Comparison of ENCODE assay signal across 20 mouse cellular contexts in the genomic region with DNA sequence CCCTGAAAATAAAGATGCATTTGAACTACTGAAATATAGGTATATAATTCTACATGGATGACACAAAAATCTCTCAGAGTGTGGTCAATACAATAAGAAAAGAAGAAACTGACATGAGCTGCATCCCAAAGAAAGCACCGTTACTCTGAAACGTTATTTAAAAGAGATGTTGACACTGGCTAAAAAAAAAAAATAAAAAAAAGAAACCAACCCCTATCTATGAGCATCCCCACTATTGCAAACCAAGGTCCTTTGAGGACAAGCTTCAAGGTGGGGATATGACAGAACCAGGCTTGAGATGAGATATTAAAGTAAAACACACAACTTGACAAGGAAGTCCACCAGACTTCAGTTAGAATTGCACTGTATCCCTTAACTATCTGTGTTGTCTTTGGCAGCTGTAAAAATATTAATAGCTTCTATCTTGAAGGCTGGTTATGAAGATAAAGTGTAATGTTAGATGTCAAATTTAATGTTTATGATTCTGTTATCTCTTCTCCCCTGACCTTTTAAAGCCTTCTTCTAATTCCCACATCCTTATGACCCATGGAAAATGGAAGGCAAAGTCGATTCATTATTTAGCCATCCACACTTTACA.
DNase-seq lines count a peak whose midpoint lies in the region; ATAC-seq and TF ChIP-seq lines count a peak whose summit lies in the region.
"Had no signal": no experiment of that assay in that cellular context is flagged by ENCODE, and none has a peak within 500 bp of the region (broad histone marks: within the 10 kb centered on the region; RNA-seq: fewer than 3 reads in every experiment).

No protein-coding gene starts in this region.

- H3K4me1 ChIP-seq in kidney, adult 2 months (ENCODE audit: control insufficient read depth, insufficient read depth, low read length) = no peaks in the 10 kb centered on the region
- H3K4me1 ChIP-seq in kidney, embryonic 16.5 days (ENCODE audit: insufficient read depth, low read length) = no peaks in the 10 kb centered on the region
- peaks cover 0 to 47% of the 10 kb centered on the region in 2 experiments; a peak in 3 of 4 replicates for H3K4me1 ChIP-seq in MEL (ENCODE audit: control insufficient read depth in 1 of 2, insufficient read depth in 2 of 2, low read length in 2 of 2)

- TF ChIP-seq CTCF in kidney, adult 2 months (conservative IDR thresholded peaks at IDR 0.05; ENCODE audit: insufficient read depth, insufficient read length, low read depth, low read length) = no peak
- TF ChIP-seq CTCF in MEL (IDR thresholded peaks at IDR 0.05 in 2 of 3, conservative IDR thresholded peaks at IDR 0.05 in 1 of 3; ENCODE audit: control insufficient read depth in 1 of 3, insufficient read depth in 1 of 3, low read depth in 2 of 3, low read length in 3 of 3, poor library complexity in 1 of 3, severe bottlenecking in 1 of 3) = no peak

- H3K4me2 ChIP-seq in kidney, embryonic 16.5 days (replicated peaks; ENCODE audit: low read depth, low read length) = no peak overlapping the region

- no peaks in the 10 kb centered on the region for H3K27me3 ChIP-seq in kidney, adult 2 months (replicated peaks; ENCODE audit: control insufficient read depth, insufficient read depth, low read length)
- no peaks in the 10 kb centered on the region for H3K27me3 ChIP-seq in kidney, embryonic 16.5 days (ENCODE audit: insufficient read depth, low read length)
- no peaks in the 10 kb centered on the region for H3K27me3 ChIP-seq in MEL (ENCODE audit: control insufficient read depth in 1 of 2, insufficient read depth in 2 of 2, low read length in 2 of 2)
- H3K27me3 ChIP-seq: CH12.LX had no signal

- no peaks in the 10 kb centered on the region for H3K79me2 ChIP-seq in MEL (ENCODE audit: control insufficient read depth, insufficient read depth, low read length, poor library complexity)

- peak; percentile 9 for DNase-seq in kidney, adult 2 months
- DNase-seq in MEL (ENCODE audit: low read depth, low spot score) = peak; percentile 49
- DNase-seq in cerebellum, adult 8-10 months = no peak
- DNase-seq: adrenal gland, adult 2 months; adrenal gland, adult 8-10 months; adrenal gland, postnatal 10 days; adrenal gland, postnatal 14 days; adrenal gland, postnatal 25 days; adrenal gland, postnatal 36 days; B cell, adult 2 months; cerebellum, adult 11 months; cerebellum, adult 11-12 months; cerebellum, adult 18-20 months; cerebellum, adult 2 months had no signal

- TF ChIP-seq RAD21 in MEL (IDR thresholded peaks at IDR 0.05; ENCODE audit: low read depth, low read length) = no peak

- no peak for TF ChIP-seq POLR2A in kidney, adult 2 months (IDR thresholded peaks at IDR 0.05; ENCODE audit: low read depth, low read length)
- TF ChIP-seq POLR2A in MEL (IDR thresholded peaks at IDR 0.05; ENCODE audit: control insufficient read depth in 1 of 2, insufficient read depth in 1 of 2, low read depth in 1 of 2, low read length in 2 of 2, poor library complexity in 1 of 2) = no peak

- 68% methylated on average over 3 of the region's 3 CpGs for WGBS in kidney, adult 2 months
- 75% methylated on average over 3 of the region's 3 CpGs for WGBS in kidney, embryonic 16.5 days

- TF ChIP-seq EP300 in MEL (IDR thresholded peaks at IDR 0.05; ENCODE audit: low read depth in 1 of 2, low read length in 2 of 2) = peak; percentile 93 to 95

- H3K4me3 ChIP-seq in kidney, adult 2 months (ENCODE audit: insufficient read depth, low read depth, low read length) = no peak overlapping the region
- H3K4me3 ChIP-seq in kidney, embryonic 16.5 days (ENCODE audit: low read length) = no peak overlapping the region
- H3K4me3 ChIP-seq in MEL (ENCODE audit: control insufficient read depth in 1 of 2, insufficient read depth in 1 of 2, low read depth in 2 of 2, low read length in 2 of 2) = peak overlapping the region in 1 of 2 experiments; percentile 42; a peak in 1 of 4 replicates

- H3K27ac ChIP-seq in kidney, adult 2 months (ENCODE audit: insufficient read depth, low read depth, low read length) = no peak overlapping the region
- H3K27ac ChIP-seq in kidney, embryonic 16.5 days (ENCODE audit: low read length) = no peak overlapping the region
- H3K27ac ChIP-seq in MEL (ENCODE audit: control insufficient read depth, low read depth, low read length) = peak overlapping the region; percentile 16; the same call in 1 of the 2 replicates

- H3K9ac ChIP-seq in kidney, embryonic 16.5 days (replicated peaks; ENCODE audit: low read length) = no peak overlapping the region
- H3K9ac ChIP-seq in MEL (ENCODE audit: control insufficient read depth, low read depth, low read length, poor library complexity, severe bottlenecking) = no peak overlapping the region

- H3K9me3 ChIP-seq in kidney, embryonic 16.5 days (ENCODE audit: low read length) = no peaks in the 10 kb centered on the region
- H3K9me3 ChIP-seq in MEL (replicated peaks; ENCODE audit: insufficient read depth, low read length) = no peaks in the 10 kb centered on the region
- H3K9me3 ChIP-seq: G1E had no signal

- ATAC-seq in kidney, embryonic 16.5 days (ENCODE audit: low FRiP score, low TSS enrichment) = no peak
- ATAC-seq: activated CD4-positive, CD25-positive, alpha-beta regulatory T cell, adult 4 months; CD4-positive, CD25-positive, alpha-beta regulatory T cell, adult 4 months; Patski had no signal

- no peaks in the 10 kb centered on the region for H3K36me3 ChIP-seq in kidney, adult 2 months (ENCODE audit: control insufficient read depth, insufficient read depth, low read length)
- H3K36me3 ChIP-seq in kidney, embryonic 16.5 days (ENCODE audit: insufficient read depth, low read length) = no peaks in the 10 kb centered on the region
- H3K36me3 ChIP-seq in MEL (ENCODE audit: control insufficient read depth in 1 of 2, insufficient read depth in 2 of 2, low read length in 2 of 2) = no peaks in the 10 kb centered on the region; a peak in 1 of 4 replicates
- H3K36me3 ChIP-seq: G1E had no signal

TF ChIP-seq in MEL, 35 proteins besides CTCF, POLR2A, EP300 and RAD21:
- TF ChIP-seq ETS1 (IDR thresholded peaks at IDR 0.05; ENCODE audit: low read depth, low read length) = peak; percentile 96
- TF ChIP-seq SIN3A (IDR thresholded peaks at IDR 0.05; ENCODE audit: low read length) = peak; percentile 88
- TF ChIP-seq ZMIZ1 (IDR thresholded peaks at IDR 0.05; ENCODE audit: low read depth, low read length) = no peak
- 0 out of 2 replicates have a peak, but pooled peaks have one; percentile 7 for TF ChIP-seq ZC3H11A (IDR thresholded peaks at IDR 0.05; ENCODE audit: low read depth, low read length)
- peak; percentile 55; the same call in 1 of the 2 replicates for TF ChIP-seq BHLHE40 (IDR thresholded peaks at IDR 0.05; ENCODE audit: borderline replicate concordance, low read depth, low read length)
- TF ChIP-seq ELF1 (IDR thresholded peaks at IDR 0.05; ENCODE audit: low read depth, low read length) = 0 out of 2 replicates have a peak, but pooled peaks have one; percentile 1
- no peak for TF ChIP-seq USF1 (IDR thresholded peaks at IDR 0.05; ENCODE audit: low read depth, low read length)
- TF ChIP-seq MAZ (IDR thresholded peaks at IDR 0.05; ENCODE audit: low read depth, low read length) = 0 out of 2 replicates have a peak, but pooled peaks have one; percentile 22
- TF ChIP-seq CHD1 (IDR thresholded peaks at IDR 0.05; ENCODE audit: low read depth, low read length) = 0 out of 2 replicates have a peak, but pooled peaks have one; percentile 60
- TF ChIP-seq SMC3 (IDR thresholded peaks at IDR 0.05; ENCODE audit: low read depth, low read length) = no peak
- TF ChIP-seq MYB (IDR thresholded peaks at IDR 0.05; ENCODE audit: low read depth, low read length) = peak; percentile 72
- peak; percentile 97 for TF ChIP-seq ZNF384 (IDR thresholded peaks at IDR 0.05; ENCODE audit: low read depth, low read length)
- TF ChIP-seq MXI1 (IDR thresholded peaks at IDR 0.05; ENCODE audit: low read depth, low read length) = no peak
- peak; percentile 87 for TF ChIP-seq GATA1 (IDR thresholded peaks at IDR 0.05; ENCODE audit: low read depth, low read length)
- TF ChIP-seq TAL1 (IDR thresholded peaks at IDR 0.05; ENCODE audit: low read length) = peak; percentile 37; the same call in 1 of the 2 replicates
- TF ChIP-seq ZKSCAN1 (IDR thresholded peaks at IDR 0.05; ENCODE audit: low read depth, low read length) = no peak
- TF ChIP-seq MEF2A (IDR thresholded peaks at IDR 0.05; ENCODE audit: extremely low read depth, insufficient replicate concordance, low read depth, low read length, poor library complexity, severe bottlenecking) = peak; percentile 83; the same call in 1 of the 2 replicates
- TF ChIP-seq MAFK (IDR thresholded peaks at IDR 0.05; ENCODE audit: borderline replicate concordance, low read depth, low read length) = peak; percentile 53; the same call in 1 of the 2 replicates
- peak; percentile 93 for TF ChIP-seq TCF12 (IDR thresholded peaks at IDR 0.05; ENCODE audit: low read depth, low read length)
- TF ChIP-seq POLR2AphosphoS5 (IDR thresholded peaks at IDR 0.05; ENCODE audit: borderline replicate concordance, low read depth, low read length) = no peak
- no peak for TF ChIP-seq KAT2A (conservative IDR thresholded peaks at IDR 0.05; ENCODE audit: low read depth, low read length)
- TF ChIP-seq E2F4 (IDR thresholded peaks at IDR 0.05; ENCODE audit: borderline replicate concordance, low read depth, low read length) = no peak
- TF ChIP-seq HCFC1 (IDR thresholded peaks at IDR 0.05; ENCODE audit: low read depth, low read length) = 0 out of 2 replicates have a peak, but pooled peaks have one; percentile 36
- peak; percentile 69 for TF ChIP-seq RCOR1 (IDR thresholded peaks at IDR 0.05; ENCODE audit: low read depth, low read length)
